Mouse (Mus musculus) bone marrow macrophage, adult 2 months (primary cell): ENCODE data around the gene Gm21954.

Source experiments
- CTCF ChIP-seq: IDR thresholded peaks from 2 replicates; pipeline ENCODE4 v1.5.1; 2012; ENCODE audit warnings: low read depth, mild to moderate bottlenecking, low read length, moderate library complexity
- POLR2A ChIP-seq: IDR thresholded peaks from 2 replicates; pipeline ENCODE4 v1.6.1; 2012; ENCODE audit warnings: mild to moderate bottlenecking, low read depth, low read length, borderline replicate concordance

- TF ChIP-seq CTCF (no peak), POLR2A (no peak)
Observed at GRCm38 (mm10) chr3:55451035-55451434, 21.0 kb downstream of the Gm21954 start.
